Mouse (Mus musculus): ENCODE results near the gene Zfp992. TPM values are rescaled to one million over a fixed set of nuclear protein-coding genes. Genes with fewer than 3 reads are reported as not detected.
"Not testable (repeated sequence)": the region's sequence is repeated elsewhere in the genome, so short reads cannot be mapped to it uniquely, and the experiment has no call there.

The Zfp992 gene
- total RNA-seq, 2 experiments from 2014 or later = 11.4 to 20.0 TPM

DNA sequence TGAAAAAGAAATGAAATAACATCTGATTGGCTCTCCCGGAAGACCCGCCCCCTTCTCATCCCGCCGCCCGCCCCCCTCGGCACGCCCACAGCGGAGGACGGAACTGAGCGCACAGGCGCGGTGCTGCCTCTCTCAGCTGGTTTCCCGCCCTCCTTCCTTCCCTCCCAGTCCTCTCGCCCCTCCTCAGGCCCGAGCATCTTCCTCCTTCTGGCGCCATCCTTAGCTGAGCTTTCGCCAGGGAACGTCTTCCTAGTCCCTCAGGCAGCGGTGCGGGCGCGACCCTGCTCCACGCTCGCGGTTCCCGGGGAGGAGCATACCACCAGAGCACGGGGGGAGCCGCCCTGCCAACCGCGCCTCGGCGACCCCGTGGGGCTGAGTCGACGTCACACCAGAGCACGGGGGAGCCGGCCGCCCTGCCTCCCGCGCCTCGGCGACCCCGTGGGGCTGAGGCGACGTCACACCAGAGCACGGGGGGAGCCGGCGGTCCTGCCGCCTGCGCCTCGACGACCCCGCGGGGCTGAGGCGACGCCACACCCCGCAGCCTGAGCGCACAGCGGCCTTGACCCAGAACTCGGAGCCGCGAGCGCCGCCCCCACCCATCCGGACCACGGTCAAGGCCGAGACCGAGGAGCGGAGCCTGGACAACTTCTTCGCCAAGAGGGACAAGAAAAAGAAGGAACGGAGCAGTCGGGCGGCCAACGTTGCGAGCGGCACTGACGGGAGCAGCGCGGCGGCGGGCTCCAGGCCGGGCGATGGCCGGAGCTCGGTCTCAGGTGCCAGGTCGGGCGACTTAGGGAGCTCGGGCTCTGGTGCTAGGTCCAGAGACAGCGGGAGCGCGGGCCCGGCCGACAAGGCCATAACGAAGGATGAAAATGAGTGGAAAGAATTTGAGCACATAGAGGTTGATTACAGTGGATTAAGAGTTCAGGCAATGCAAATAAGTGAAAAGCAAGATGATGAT, 26.2 kb downstream of the Zfp992 start:
- ATAC-seq (ENCODE audit: poor library complexity, severe bottlenecking) = peak; percentile 57

DNA sequence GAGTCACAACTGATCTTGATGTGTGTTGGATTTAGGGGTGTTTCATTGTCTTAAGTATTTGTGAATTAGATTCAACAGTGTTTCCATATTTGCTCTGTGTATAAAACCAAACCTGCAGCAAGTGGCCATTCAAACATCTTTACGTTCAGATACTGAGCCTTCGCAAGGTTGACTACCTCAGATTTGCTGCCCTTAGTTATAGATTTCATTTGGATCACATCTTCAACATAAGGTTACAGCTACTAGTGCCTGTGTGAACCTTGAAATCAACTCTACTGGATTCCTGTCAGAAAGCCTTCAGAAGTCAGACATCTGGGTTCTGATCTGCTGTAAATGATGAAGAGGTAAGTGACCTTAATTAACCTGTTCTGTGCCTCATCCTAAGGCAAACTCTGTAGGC, 27.4 kb downstream of the Zfp992 start:
- ATAC-seq (ENCODE audit: poor library complexity, severe bottlenecking) = not testable (repeated sequence)

DNA sequence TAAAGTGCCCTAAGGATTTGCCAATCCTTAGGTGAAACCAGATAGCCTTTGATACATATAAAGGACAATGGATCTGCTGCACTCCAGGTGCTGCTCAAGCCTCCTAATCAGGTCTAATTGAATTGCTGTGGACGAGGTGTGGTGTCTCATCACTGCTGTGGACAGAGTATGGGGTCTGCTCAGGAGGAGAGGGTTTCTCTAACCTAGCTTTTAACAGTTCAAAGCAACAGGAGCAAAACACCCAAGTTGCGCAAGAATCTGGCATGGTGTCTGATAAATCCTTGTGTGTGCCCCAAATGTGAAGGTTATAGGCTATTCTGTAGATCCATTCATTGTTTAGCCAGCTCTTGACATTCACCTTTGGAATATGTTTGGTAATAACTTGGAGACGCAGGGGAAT, 28.1 kb downstream of the Zfp992 start:
- not testable (repeated sequence) for ATAC-seq (ENCODE audit: poor library complexity, severe bottlenecking)

DNA sequence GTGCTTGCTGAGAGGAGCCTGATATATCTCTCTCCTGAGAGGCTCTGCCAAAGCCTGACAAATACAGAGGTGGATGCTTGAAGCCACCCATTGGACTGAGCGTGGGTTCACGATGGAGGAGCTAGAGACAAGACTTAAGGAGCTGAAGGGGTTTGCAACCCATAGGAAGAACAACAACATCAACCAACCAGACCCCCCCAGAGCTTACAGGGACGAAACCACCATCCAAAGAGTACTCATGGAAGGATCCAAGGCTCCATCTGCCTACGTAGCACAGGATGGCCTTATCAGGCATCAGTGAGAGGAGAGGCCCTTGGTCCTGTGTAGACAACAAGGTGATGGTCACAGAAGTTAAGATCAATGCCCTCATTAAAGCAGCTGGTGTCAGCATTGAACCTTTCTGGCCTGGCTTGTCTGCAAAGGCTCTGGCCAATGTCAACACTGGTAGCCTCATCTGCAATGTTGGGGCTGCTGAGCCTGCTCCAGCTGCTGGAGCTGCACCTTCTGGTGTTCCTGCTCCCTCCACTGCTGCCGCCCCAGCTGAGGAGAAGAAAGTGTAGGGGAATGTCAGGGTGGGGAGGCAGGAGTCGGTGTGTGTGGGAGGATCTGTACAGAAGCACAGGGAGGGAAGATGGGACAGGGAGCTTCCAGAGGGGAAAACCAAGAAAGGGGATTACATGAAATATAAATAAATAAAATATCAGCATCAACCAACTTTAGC, 31.7 kb downstream of the Zfp992 start:
- 0 out of 2 replicates have a peak, but pooled peaks have one; percentile 14 for ATAC-seq (ENCODE audit: poor library complexity, severe bottlenecking)

DNA sequence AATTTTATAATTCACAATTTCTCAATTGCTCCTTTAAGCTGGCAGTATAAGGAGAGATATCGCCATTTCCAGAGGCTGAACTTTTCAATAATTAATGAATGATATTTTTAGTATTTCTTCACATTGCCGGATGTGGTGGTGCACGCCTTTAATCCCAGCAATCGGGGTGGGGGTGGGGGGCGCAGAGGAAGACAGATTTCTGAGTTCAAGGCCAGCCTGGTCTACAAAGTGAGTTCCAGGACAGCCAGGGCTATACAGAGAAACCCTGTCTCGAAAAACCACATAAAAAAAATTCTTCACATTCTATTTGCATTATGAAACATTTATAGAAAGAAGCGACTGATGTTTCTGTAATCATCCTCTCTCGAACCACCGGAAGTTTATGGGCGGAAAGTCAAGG, 33.7 kb downstream of the Zfp992 start:
- ATAC-seq (ENCODE audit: poor library complexity, severe bottlenecking) = not testable (repeated sequence)

DNA sequence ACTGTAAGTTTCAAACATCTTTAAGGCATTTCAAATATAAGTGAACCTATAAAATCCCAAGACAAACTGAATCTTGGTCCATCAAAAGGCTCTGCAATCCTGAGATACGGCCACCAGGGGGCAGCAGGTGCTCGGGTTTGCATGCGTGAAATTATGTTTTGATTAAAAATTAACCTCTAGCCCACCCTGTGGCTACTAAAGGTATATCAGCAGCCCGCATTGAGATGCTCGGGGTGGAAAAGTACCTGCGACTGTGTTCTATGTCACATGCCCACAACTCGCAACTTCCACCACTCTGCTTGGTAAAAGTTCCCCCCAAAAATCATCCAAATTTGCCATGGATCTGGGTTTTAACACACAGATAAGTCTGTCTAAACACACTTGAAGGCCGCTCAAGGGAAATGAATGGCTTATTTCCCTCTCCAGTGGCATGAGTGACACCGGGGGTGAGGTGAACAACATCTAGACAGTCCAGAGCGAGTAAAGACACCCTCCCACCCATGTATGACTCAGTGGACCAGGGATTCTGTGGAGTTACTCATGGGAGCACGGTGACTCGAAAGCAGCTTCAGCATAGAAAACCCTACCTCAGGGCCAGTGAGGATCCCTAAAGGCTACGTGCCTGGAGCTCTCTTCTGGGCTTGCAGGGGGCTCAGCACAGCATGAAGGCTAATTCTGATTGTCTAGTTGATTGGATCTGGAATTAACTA, 34.9 kb downstream of the Zfp992 start:
- peak; percentile 35 for ATAC-seq (ENCODE audit: poor library complexity, severe bottlenecking)

DNA sequence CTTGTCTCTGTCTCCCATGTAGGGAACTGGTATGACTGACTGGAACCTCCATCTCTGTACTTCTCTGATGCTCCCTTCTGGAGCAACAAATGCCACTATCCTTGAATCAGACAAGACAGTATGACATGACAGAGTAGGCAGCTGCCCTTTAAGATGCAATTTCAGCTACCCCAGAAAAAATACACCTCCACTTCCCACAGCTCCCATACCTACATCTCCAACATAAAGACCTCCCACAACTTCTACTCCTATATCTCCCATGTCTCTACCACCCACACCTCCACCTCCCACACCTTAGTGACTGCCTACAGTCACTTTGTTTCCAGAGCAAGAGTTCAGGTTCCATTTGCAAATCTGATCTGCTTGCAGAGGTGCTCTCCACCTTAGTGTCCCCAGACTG, 35.9 kb downstream of the Zfp992 start:
- not testable (repeated sequence) for ATAC-seq (ENCODE audit: poor library complexity, severe bottlenecking)

DNA sequence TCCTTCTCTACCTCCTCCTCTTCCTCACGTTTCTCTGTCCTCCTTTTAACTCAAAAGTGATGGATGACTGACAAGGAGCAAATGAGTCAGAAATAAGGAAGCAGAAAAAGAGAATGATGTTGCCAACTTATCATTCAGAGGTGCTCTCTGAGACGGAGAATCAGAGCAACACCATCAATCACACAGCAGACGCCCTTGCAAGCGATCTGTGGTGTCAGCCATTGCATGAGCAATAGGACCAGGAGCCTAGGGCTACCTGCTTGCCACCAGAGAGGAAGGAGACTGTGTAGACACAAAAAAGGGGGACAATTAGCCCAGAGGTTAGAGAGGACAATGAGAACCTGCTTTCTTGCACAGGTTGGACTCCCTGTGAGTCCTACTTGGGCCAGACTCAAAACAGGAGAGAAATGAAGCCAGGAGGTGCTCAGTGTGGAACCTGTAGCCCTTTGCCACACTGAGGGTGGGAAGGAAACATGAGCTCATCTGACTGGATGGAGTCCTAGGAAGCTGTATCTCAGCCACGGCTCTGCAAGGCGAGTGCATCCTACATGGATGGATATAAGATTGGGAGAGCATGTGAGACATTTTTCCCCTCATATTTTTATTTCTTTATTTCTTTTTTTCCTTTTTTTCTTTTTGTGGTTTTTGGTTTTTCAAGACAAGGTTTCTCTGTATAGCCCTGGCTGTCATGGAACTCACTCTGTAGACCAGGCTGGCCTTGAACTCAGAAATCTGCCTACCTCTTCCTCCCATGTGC, 36.5 kb downstream of the Zfp992 start:
- not testable (repeated sequence) for ATAC-seq (ENCODE audit: poor library complexity, severe bottlenecking)

DNA sequence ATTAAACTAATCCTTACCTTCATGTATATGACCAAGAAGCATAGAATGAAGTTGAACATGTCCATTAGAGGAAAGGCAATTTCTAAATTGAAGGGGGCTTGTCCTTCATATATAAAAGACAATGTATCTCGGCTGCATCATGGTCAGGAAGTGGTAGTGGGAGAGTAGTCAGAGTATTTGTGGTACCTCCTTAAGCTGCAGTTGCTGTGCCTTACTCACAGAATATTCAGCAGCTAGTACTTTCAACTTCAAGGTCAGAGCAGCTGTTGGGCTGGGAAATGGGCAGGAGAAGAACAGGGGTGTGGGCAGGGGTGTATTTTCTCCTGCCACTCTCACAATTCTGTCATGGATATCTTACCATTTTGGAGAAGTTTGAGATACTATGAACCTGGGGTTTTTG, 37.9 kb downstream of the Zfp992 start:
- peak; percentile 13 for ATAC-seq (ENCODE audit: poor library complexity, severe bottlenecking)

DNA sequence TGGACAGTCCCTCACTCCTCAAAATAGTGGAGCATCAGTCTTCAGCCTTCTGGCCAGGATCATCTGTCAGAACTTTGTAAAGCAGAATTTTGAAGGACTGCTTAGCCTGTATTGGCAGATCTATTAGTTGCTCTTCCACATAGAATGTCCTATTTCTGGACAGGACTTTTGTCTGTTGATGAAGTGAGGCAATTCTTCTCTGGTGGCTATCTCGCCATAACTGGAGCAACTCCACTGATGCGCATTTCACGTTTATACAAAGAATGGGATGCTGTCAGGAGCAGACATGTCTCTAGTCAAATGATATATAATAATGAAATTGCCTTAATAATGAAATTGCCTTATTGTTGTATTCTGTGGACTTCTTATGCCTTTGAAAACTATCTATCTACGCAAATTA, 40.4 kb downstream of the Zfp992 start:
- not testable (repeated sequence) for ATAC-seq (ENCODE audit: poor library complexity, severe bottlenecking)

DNA sequence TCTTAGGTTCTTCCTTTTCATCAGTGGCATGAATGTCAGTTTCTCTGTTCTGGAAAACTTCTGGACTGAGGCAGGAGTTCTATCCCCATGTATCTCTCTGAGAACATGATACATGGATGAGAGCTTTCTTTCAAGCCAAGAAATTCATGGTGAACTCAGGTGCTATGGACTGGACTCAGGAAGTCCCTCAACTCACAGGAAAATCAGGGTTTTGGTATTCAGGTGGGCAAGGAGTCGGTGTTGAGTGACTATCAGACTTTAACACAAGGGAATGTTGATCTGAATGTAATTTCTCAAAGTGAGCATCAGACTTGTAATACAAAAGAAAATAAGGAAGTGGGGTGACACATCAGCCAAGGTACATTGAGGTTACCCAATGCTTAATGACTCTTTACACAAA, 43.2 kb downstream of the Zfp992 start:
- ATAC-seq (ENCODE audit: poor library complexity, severe bottlenecking) = 0 out of 2 replicates have a peak, but pooled peaks have one; percentile 19

DNA sequence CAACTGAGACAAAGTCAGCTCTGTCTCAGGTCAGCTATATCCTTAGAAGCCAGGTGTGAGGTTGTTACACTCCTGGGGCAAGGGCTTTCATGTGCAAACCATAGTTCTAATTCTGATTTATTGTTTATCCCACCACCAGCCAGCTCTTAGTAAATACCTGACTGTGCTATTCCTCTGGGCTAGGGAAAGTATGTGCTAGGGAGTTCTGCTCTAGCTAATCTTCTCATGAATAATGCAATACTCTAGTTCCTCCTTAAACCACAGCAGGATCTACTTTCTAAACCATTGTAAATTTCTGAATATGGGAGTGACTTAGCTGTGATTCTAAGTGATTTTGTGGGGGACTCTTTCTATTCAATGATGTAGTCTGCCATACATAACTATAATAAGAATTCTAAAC, 43.6 kb downstream of the Zfp992 start:
- no peak for ATAC-seq (ENCODE audit: poor library complexity, severe bottlenecking)

DNA sequence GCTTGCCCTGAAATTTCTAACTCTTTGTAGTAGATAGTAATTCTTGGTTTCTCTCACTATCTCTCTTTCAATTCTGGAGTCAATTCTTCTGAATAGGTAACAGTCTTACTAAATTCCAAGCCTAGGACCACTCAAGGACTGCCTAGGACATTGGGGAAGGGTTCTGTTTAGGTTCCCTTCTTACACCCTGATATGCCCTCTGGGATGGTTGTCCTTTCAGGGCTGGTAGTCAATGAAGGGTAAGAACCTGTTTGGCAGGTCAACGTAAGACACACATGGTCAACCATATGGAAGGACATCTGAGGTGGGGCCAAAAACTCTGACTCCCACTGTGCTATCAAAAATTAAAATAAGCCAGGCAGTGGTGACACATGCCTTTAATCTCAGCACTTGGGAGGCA, 44.0 kb downstream of the Zfp992 start:
- peak; percentile 19 for ATAC-seq (ENCODE audit: poor library complexity, severe bottlenecking)

DNA sequence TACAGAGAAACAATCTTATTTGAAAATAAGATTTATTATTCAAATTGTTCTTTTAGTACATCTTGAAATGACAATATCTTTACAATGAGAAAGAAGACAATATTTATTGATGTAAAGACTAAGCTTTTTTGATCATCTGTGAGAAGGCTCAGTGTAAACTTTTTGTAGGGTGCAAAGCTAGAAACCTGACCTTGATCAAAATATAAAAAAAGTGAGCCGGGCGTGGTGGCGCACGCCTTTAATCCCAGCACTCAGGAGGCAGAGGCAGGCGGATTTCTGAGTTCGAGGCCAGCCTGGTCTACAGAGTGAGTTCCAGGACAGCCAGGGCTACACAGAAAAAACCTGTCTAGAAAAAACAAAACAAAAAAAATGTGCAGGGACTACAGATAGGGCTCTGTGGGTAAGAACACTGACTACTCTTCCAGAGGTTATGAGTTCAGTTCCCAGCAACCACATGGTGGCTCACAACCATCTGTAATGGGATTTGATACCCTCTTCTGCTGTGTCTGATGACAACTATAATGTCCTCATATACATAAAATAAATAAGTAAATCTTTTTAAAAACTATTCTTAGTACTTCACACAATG, 44.6 kb downstream of the Zfp992 start:
- ATAC-seq (ENCODE audit: poor library complexity, severe bottlenecking) = not testable (repeated sequence)

DNA sequence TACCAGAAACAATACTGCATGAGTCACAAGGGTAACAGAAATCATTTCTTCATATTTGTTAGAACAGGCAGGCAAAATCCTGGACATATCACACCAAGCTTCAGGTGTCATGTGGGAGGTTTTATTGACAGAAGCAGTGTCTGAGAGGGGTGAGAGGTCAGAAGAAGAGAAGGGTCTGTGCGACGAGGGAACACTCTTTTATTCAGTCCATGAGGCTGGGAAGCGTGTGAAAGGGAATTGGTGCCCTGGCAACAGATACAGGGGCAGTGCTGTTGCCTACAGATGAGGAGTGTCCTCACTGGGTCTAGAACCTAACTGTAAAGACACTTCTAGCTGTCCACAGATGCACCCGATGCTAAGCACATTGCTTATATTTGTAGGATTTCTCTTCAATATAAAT, 46.2 kb downstream of the Zfp992 start:
- no peak for ATAC-seq (ENCODE audit: poor library complexity, severe bottlenecking)

DNA sequence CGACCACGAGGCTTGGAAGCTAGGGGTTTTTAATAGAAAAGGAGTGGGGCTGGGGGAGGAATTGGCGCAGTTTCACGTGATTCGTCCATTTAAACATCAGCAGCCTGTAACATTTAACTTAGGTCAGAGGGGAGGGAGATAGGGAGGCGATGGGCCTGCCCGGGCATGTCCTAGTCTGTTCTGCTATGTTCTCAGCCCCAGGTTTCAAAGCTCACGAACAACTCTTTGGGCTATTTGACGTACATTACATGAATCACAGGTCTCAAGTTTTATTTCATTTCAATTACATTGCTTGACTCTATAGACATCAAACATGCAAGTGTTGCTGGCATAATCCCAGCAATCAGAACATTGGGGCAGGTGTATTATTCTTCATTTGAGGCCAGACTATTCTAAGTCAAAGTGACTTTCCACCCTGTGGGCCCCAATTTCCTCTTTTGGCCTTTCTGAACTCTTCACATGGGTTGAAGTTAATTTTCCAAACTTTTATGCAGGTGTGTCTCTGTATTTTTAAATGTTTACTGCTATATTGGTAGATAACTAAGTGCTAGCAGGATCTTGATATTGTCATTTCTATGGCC, 49.0 kb downstream of the Zfp992 start:
- ATAC-seq (ENCODE audit: poor library complexity, severe bottlenecking) = not testable (repeated sequence)

DNA sequence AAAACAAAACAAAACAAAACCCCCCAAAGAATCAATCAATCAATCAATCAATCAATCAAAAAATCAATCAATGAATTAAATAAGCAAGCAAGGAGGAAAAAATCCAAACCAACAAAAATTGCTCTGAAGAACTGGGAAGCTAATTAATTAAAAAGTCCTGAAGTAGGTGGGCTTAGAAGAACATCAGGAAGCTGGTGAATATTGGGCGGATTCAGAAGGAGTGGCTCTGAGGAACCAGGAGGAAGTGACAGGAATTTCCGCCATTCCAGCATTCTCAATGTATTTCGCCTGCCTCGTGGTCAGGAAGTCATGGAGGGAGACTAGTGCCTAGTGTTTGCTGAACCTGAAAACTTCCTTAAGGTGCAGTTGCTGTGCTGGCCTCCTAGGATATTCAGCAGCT, 52.9 kb downstream of the Zfp992 start, which contains the start of gene Zfp981:
Zfp981 (plus strand) TSS at position 301 of the 400 bp plus-strand sequence.
- not testable (repeated sequence) for ATAC-seq (ENCODE audit: poor library complexity, severe bottlenecking)

DNA sequence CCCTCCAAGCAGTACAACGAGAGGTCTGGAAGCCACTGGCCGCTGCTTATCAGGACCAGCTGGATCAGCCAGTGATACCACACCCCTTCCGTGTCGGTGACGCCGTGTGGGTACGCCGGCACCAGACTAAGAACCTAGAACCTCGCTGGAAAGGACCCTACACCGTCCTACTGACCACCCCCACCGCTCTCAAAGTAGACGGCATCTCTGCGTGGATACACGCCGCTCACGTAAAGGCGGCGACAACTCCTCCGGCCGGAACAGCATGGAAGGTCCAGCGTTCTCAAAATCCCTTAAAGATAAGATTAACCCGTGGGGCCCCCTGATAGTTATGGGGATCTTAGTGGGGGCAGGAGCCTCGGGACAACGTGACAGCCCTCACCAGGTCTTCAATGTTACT, 60.2 kb downstream of the Zfp992 start:
- ATAC-seq (ENCODE audit: poor library complexity, severe bottlenecking) = not testable (repeated sequence)

DNA sequence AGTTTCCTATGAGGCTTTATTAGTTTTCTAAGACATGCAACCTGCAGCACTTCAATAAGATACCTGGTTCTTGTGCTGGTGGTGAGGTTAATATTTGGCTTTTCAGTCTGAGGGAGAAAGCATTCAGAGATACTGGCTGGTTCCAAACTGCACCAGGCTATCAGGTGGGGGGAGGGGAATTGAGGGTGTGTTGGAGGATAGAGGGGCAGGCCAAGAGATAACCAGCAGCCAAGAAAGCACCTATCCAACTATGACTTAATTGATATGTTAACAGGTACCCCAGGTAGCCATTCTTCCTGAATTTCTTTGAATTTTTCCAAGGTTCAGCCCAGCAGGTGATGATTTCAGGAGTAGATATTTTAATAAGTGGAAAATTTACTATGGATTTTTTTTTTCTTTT, 63.0 kb downstream of the Zfp992 start:
- ATAC-seq (ENCODE audit: poor library complexity, severe bottlenecking) = not testable (repeated sequence)
